Mouse (Mus musculus) adrenal gland, postnatal 4 days (tissue): ENCODE measurements around the gene Nkain1. TPM values are rescaled to one million over a fixed set of nuclear protein-coding genes. Genes with fewer than 3 reads are reported as not detected.

Experiments used
- total RNA-seq, 2 experiments: library from RNA; stranded (reverse); gene quantifications; 2 replicates each; pipeline ENCODE4 v1.2.3; 2021

The Nkain1 gene
- total RNA-seq, 2 experiments from 2014 or later, result 7.8 to 13.1 TPM

Other genes starting within 250 kb of the Nkain1 start
- 10 to 100 TPM; 32.3 to 34.9 TPM for gene Zcchc17, start 214.2 kb downstream of the Nkain1 start, total RNA-seq
- gene Snrnp40, start 214.0 kb downstream of the Nkain1 start, total RNA-seq, result 10 to 100 TPM; 56.5 to 61.0 TPM
- gene Pum1, start 89.1 kb upstream of the Nkain1 start, total RNA-seq, result 100 to 1,000 TPM in 1 of 2 experiments, 10 to 100 TPM in 1; 98.7 to 109 TPM
- 100 to 1,000 TPM; 230 to 243 TPM for gene Sdc3, start 218.4 kb upstream of the Nkain1 start, total RNA-seq